Mouse (Mus musculus): ENCODE measurements around the gene Lpcat2b. TPM values are rescaled to one million over a fixed set of nuclear protein-coding genes. Genes with fewer than 3 reads are reported as not detected.
A peak's percentile ranks its signal among the peaks of the same experiment; 100 is the strongest.

Lpcat2b gene
- polyA plus RNA-seq, 1 experiment: not detected

DNA sequence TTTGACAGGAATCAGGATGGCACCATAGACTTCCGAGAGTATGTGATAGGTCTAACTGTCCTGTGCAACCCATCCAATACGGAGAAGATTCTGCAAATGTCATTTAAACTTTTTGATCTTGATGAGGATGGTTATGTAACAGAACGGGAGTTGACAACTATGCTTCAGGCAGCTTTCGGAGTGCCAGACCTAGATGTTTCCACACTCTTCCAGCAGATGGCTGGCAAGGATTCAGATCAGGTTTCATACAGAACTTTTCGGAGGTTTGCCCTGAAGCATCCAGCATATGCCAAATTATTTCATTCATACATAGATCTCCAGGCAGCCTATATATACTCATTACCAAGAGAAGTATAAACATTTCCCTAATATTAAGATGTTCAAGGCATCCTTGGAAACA is 2.7 kb downstream of the Lpcat2b start:
- H3K36me3 ChIP-seq (ENCODE audit: control insufficient read depth, insufficient read depth, low read length): no peaks in the 10 kb centered on the region
- H3K27ac ChIP-seq (ENCODE audit: insufficient read depth, low read depth, low read length): no peak overlapping the region
- no peak overlapping the region for H3K4me3 ChIP-seq (ENCODE audit: low read depth, low read length)
- TF ChIP-seq CTCF (IDR thresholded peaks at IDR 0.05; ENCODE audit: extremely low read depth, insufficient read length, insufficient replicate concordance, low read depth, low read length) (no peak), POLR2A (IDR thresholded peaks at IDR 0.05; ENCODE audit: low read depth, low read length) (no peak)
- WGBS: 83% methylated on average over 5 of the region's 5 CpGs
- H3K4me1 ChIP-seq (ENCODE audit: control insufficient read depth, insufficient read depth, insufficient read length, low read length): no peaks in the 10 kb centered on the region
- no peaks in the 10 kb centered on the region for H3K27me3 ChIP-seq (ENCODE audit: control insufficient read depth, insufficient read depth, low read length)

DNA sequence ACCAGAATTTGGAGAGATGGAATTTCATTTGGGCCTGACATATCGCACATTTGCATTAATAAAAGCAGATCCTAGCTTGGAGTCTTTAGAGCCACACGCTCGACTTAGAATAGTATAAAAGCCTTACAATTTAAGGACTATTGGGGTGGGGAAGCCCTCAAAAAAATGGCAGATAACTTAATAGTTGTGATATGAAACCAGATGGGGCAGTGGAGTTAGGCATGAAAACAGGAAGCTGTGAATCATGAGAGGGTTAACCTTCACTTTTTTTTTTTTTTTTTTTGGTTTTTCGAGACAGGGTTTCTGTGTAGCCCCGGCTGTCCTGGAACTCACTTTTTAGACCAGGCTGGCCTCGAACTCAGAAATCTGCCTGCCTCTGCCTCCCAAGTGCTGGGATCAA is 4.8 kb downstream of the Lpcat2b start:
- Histone ChIP-seq H3K27me3 (ENCODE audit: control insufficient read depth, insufficient read depth, low read length) (no peaks in the 10 kb centered on the region), H3K36me3 (ENCODE audit: control insufficient read depth, insufficient read depth, low read length) (no peaks in the 10 kb centered on the region), H3K4me1 (ENCODE audit: control insufficient read depth, insufficient read depth, insufficient read length, low read length) (no peaks in the 10 kb centered on the region), H3K27ac (ENCODE audit: insufficient read depth, low read depth, low read length) (no peak overlapping the region), H3K4me3 (ENCODE audit: low read depth, low read length) (no peak overlapping the region)
- WGBS: 85% methylated on average over 6 of the region's 6 CpGs
- TF ChIP-seq CTCF (IDR thresholded peaks at IDR 0.05; ENCODE audit: extremely low read depth, insufficient read length, insufficient replicate concordance, low read depth, low read length) (no peak), POLR2A (IDR thresholded peaks at IDR 0.05; ENCODE audit: low read depth, low read length) (no peak)

DNA sequence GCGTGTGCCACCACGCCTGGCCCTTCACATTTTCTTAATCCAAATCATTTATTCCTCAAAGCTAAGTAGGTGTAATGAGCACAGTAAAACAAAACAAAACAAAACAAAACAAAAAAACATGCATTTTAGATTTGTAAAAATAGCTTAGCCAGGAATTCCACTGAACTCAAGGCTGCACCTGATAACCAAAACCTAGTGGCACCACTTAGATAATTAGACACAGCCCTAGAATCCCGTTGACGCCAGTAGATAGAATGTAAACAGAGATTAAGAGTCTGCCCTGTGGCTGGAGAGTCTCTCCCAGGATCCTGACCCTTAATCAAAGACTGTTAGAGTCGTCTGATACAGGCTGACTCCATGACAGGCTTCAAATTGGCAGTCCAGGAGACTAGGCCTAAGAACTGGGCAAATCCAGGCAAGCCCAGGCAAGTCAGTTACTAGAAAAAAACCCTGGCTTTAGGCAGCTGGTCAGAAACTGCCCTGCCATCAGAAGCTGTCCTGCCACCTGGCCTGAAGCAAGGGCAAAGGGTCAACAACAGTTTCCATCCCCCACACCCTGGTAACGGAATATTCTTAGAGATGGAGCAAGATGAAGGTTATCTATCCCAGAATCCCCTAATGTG is 5.3 kb downstream of the Lpcat2b start:
- Histone ChIP-seq H3K36me3 (ENCODE audit: control insufficient read depth, insufficient read depth, low read length) (no peaks in the 10 kb centered on the region), H3K4me1 (ENCODE audit: control insufficient read depth, insufficient read depth, insufficient read length, low read length) (no peaks in the 10 kb centered on the region)
- WGBS: 87% methylated on average over 6 of the region's 6 CpGs

DNA sequence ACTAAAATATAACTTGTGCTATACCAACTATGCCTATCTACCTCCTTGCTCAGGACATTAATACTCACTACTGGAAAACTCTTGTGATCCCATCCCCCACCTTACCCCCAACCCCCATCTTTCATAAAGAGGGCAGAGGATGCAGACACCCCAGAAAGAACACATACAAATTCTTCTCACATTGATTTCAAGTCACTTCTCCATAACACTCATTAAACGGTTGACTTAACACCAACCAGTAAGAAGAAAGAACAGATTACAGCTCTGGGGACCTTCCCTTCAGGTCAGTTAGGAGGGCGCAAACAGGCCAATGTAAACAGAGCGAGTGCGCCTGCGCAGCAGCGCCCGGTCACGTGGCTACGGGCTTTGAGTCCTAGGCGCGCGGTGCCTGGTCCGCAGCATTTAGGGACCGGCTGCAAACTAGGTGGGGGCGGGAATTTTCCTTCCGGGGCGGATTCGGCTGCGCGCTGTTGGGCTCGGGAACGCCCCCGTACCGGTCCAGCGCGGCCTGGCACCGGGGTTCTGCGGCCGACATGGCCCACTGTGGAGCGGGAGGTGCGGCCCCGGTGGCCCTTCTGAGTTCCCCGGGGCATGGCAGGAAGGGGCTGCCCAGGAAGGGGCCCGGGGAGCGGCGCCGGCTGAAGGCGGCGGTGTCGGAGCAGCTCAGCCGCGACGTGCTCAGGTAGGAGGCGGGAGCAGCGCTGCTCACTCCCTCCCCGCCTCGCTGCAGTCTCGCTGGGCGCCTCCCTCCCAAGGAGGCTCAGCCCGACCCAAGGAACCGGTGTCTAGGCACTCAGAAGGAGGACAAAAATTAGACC is 6.3 kb downstream of the Lpcat2b start, which contains the start of gene Btbd8:
Btbd8 (plus strand) TSS at position 534 of the 818 bp plus-strand sequence.
- peak within 1 kb of the TSS; percentile 92 for H3K4me3 ChIP-seq (ENCODE audit: low read depth, low read length)
- H3K4me1 ChIP-seq (ENCODE audit: control insufficient read depth, insufficient read depth, insufficient read length, low read length): peaks cover 3% of the 10 kb centered on the region; the same call in 1 of the 2 replicates
- H3K36me3 ChIP-seq (ENCODE audit: control insufficient read depth, insufficient read depth, low read length): no peaks in the 10 kb centered on the region
- peak within 1 kb of the TSS; percentile 43; the same call in 1 of the 2 replicates for H3K27ac ChIP-seq (ENCODE audit: insufficient read depth, low read depth, low read length)
- no peaks in the 10 kb centered on the region for H3K27me3 ChIP-seq (ENCODE audit: control insufficient read depth, insufficient read depth, low read length)
- WGBS: under 1% methylated on average over 51 of the region's 51 CpGs
- no peak for TF ChIP-seq POLR2A (IDR thresholded peaks at IDR 0.05; ENCODE audit: low read depth, low read length)
- TF ChIP-seq CTCF (IDR thresholded peaks at IDR 0.05; ENCODE audit: extremely low read depth, insufficient read length, insufficient replicate concordance, low read depth, low read length): no peak

More for the DNA sequence above, 5.3 kb downstream of the Lpcat2b start:
- Histone ChIP-seq H3K27ac (ENCODE audit: insufficient read depth, low read depth, low read length) (no peak overlapping the region), H3K4me3 (ENCODE audit: low read depth, low read length) (no peak overlapping the region), H3K27me3 (ENCODE audit: control insufficient read depth, insufficient read depth, low read length) (no peaks in the 10 kb centered on the region)
- TF ChIP-seq CTCF (IDR thresholded peaks at IDR 0.05; ENCODE audit: extremely low read depth, insufficient read length, insufficient replicate concordance, low read depth, low read length) (no peak), POLR2A (IDR thresholded peaks at IDR 0.05; ENCODE audit: low read depth, low read length) (no peak)

DNA sequence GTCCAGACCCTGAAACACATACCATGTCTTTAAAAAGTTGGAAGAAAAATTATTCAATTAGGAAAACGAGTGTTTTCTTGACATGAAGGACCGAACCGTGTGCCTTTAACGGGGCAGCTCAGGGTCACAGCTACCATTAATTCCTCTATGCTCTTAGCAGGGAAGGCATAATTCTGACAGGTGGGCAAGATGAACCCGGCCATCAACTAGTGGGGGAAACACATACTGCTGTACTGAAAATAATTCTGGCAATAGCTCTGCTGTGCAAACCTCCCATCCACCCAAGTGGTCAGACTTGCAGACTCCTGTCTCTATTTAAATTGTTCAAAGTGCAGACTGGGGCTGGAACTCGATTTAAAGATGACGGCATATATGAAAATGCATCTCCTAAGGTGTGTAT is 7.0 kb downstream of the Lpcat2b start:
- H3K36me3 ChIP-seq (ENCODE audit: control insufficient read depth, insufficient read depth, low read length): no peaks in the 10 kb centered on the region
- 12% methylated on average over 7 of the region's 7 CpGs for WGBS
- H3K27ac ChIP-seq (ENCODE audit: insufficient read depth, low read depth, low read length): 0 out of 2 replicates have a peak overlapping the region, but pooled peaks have one; percentile 43
- H3K4me3 ChIP-seq (ENCODE audit: low read depth, low read length): peak overlapping the region; percentile 92
- H3K4me1 ChIP-seq (ENCODE audit: control insufficient read depth, insufficient read depth, insufficient read length, low read length): peaks cover 4% of the 10 kb centered on the region; the same call in 1 of the 2 replicates
- TF ChIP-seq CTCF (IDR thresholded peaks at IDR 0.05; ENCODE audit: extremely low read depth, insufficient read length, insufficient replicate concordance, low read depth, low read length) (no peak), POLR2A (IDR thresholded peaks at IDR 0.05; ENCODE audit: low read depth, low read length) (no peak)
- H3K27me3 ChIP-seq (ENCODE audit: control insufficient read depth, insufficient read depth, low read length): no peaks in the 10 kb centered on the region

DNA sequence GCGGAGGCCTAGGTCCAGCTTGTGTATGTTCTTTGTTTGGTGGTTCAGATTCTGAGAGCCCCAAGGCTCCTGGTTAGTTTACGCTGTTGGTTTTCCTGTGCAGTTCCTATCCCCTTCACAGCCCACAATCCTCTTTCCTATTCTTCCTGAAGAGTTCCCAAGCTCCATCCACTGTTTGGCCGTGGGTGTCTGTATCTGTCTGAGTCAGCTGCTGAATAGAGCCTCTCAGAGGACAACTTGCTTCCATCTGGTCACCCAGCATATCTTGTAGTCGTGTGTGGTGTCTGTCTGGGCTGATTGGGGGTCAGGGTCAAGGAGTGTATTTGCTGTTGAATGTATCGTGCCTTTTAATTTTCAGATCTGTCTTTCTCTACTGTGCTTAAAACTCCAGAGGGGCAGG is 10.5 kb downstream of the Lpcat2b start:
- Histone ChIP-seq H3K4me1 (ENCODE audit: control insufficient read depth, insufficient read depth, insufficient read length, low read length) (peaks cover 6% of the 10 kb centered on the region; the same call in 1 of the 2 replicates), H3K4me3 (ENCODE audit: low read depth, low read length) (no peak overlapping the region), H3K36me3 (ENCODE audit: control insufficient read depth, insufficient read depth, low read length) (peaks cover 2% of the 10 kb centered on the region; the same call in 1 of the 2 replicates), H3K27me3 (ENCODE audit: control insufficient read depth, insufficient read depth, low read length) (no peaks in the 10 kb centered on the region), H3K27ac (ENCODE audit: insufficient read depth, low read depth, low read length) (no peak overlapping the region)
- TF ChIP-seq CTCF (IDR thresholded peaks at IDR 0.05; ENCODE audit: extremely low read depth, insufficient read length, insufficient replicate concordance, low read depth, low read length): no peak
- TF ChIP-seq POLR2A (IDR thresholded peaks at IDR 0.05; ENCODE audit: low read depth, low read length): no peak
- 81% methylated on average over 5 of the region's 5 CpGs for WGBS

DNA sequence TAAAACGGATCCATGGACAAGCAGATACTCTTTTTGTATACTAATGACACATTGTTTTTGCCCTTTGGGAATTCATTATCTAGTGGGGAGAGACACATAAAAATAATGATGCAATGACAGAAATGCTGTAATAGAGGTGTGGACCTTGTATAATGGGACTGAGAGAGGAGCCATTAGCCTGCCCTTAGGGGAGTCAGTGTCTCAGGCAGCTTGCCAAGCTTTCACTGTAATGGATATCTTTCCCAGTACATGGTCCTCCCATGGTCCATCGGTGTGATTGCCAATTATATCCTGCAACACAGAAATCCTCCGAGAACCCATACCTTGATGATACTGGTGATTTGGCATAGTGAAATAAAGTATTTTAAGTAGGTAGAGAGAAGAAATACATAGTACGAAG is 12.9 kb downstream of the Lpcat2b start:
- H3K4me3 ChIP-seq (ENCODE audit: low read depth, low read length): no peak overlapping the region
- peaks cover 12% of the 10 kb centered on the region; the same call in 1 of the 2 replicates for H3K4me1 ChIP-seq (ENCODE audit: control insufficient read depth, insufficient read depth, insufficient read length, low read length)
- peaks cover 2% of the 10 kb centered on the region; the same call in 1 of the 2 replicates for H3K36me3 ChIP-seq (ENCODE audit: control insufficient read depth, insufficient read depth, low read length)
- no peaks in the 10 kb centered on the region for H3K27me3 ChIP-seq (ENCODE audit: control insufficient read depth, insufficient read depth, low read length)
- H3K27ac ChIP-seq (ENCODE audit: insufficient read depth, low read depth, low read length): no peak overlapping the region
- WGBS: 93% methylated on average over 4 of the region's 4 CpGs
- TF ChIP-seq POLR2A (IDR thresholded peaks at IDR 0.05; ENCODE audit: low read depth, low read length) (no peak), CTCF (IDR thresholded peaks at IDR 0.05; ENCODE audit: extremely low read depth, insufficient read length, insufficient replicate concordance, low read depth, low read length) (no peak)
